Mouse (Mus musculus) lung, postnatal 25 days (tissue): Measurements from ENCODE around the gene Rab5if.
"Not testable (repeated sequence)": the region's sequence is repeated elsewhere in the genome, so short reads cannot be mapped to it uniquely, and the experiment has no call there.

Experiments used
- DNase-seq: peaks from one replicate; pipeline ENCODE4 v3.0.0; 2022; ENCODE audit warnings: low spot score

Rab5if gene

GRCm38 (mm10) chr2:156862772-156863486, at the start of gene Rab5if:
Gene Rab5if, plus strand, starts transcription at chr2:156863128.
- peak; percentile 98 for DNase-seq

DNA sequence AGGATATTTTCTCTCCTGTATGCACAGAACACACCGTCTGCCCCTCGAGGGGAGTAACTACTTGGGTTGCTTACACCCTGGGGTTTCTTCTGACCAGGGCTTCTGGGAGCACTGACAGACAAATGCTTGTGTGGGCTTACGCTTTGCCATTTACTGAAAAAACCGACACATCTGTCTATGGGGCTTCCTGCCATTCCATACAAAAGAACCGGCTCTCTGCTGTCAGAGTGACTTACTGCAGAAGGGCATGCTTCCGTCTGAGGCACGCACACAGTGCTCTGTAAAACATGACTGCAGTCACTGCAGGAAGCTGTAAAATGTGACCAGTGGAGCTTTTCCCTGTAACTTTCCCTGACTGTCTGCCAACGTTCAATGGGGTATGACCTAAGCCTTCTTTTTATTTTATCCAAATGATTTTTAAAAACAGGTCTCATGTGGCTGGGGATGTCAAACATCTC, 48.6 kb upstream of the Rab5if start:
- DNase-seq: no peak

DNA sequence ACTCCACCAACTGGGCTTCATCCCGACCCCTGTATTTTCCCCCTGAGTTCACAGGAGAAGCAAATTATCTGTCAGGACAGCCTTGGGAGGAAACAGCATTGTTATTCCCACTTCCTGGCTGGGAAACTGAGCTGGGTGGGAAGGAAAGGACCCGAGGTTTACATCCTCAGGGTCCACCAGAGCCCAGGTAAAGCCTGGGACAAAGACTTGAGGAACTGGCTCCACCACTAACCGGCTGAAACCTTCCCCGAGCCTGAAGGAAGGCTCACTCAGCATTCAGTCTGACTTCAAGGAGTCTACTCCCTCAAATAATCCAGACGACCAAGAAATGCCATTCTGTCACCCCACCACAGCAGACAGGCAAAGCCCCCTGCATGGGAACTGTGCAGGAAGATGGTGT, 48.0 kb upstream of the Rab5if start:
- DNase-seq: no peak

DNA sequence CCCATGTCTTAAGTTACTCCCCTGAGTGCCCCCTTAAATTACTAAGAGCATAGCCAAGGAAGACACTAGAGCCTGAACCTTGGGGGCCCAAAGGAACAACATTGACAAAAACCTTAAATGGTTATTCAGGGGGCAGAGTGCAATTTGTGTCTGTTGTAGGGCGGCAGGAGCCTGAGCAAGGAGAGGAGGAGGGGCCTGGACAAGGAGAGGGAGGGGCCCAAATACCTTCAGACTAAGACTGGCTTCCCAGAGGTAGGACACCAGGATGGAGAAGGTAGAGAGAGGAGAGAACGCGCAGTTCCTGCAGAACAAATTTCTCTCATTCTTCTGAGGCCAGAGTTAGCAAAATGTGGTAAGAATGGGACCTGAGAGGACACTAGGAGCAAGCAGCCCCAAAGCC, 47.5 kb upstream of the Rab5if start:
- no peak for DNase-seq

- no peak for DNase-seq
These were observed 46.8 kb upstream of the Rab5if start for GRCm38 (mm10) chr2:156816116-156816515.

- DNase-seq: not testable (repeated sequence)
These were observed 37.8 kb upstream of the Rab5if start for GRCm38 (mm10) chr2:156825128-156825527.

DNA sequence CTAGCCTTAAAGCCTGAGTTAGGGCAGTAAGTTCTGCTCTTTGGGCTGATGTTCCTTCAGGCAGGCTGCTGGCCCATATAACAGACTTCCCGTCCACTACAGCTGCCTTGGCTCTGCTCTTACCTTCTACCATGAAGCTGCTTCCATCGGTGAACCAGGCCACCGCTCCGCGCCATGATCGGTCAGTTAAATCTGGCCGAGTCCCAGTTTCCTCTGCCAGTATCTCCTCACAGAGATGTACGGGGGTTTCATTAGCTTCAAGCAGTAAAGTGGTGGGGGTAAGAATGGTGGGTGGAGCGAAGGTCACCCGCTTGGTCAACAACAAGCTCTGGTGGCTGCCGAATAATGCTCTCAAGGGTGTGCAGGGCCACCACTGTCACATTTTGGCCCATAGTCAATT, 28.6 kb upstream of the Rab5if start:
- DNase-seq: no peak

DNA sequence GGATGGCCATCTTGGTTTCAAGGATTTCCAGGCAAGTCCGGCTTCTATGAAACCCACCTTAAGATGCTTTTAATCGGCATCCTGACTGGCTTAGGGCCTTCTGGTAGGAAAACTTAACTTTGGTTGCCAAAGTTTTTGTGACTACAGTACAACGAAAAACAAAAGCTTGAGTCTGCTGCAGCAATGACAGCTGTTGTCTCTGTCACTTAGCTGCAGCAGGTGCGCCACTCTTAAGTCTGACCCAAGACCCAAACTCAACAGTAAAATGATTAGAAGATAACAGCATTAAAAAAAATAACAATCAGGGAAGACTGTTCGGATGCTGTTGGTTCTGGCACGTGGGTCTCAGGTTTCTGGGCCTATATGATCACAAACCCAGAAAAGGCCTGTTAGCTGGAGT, 24.1 kb upstream of the Rab5if start:
- no peak for DNase-seq

DNA sequence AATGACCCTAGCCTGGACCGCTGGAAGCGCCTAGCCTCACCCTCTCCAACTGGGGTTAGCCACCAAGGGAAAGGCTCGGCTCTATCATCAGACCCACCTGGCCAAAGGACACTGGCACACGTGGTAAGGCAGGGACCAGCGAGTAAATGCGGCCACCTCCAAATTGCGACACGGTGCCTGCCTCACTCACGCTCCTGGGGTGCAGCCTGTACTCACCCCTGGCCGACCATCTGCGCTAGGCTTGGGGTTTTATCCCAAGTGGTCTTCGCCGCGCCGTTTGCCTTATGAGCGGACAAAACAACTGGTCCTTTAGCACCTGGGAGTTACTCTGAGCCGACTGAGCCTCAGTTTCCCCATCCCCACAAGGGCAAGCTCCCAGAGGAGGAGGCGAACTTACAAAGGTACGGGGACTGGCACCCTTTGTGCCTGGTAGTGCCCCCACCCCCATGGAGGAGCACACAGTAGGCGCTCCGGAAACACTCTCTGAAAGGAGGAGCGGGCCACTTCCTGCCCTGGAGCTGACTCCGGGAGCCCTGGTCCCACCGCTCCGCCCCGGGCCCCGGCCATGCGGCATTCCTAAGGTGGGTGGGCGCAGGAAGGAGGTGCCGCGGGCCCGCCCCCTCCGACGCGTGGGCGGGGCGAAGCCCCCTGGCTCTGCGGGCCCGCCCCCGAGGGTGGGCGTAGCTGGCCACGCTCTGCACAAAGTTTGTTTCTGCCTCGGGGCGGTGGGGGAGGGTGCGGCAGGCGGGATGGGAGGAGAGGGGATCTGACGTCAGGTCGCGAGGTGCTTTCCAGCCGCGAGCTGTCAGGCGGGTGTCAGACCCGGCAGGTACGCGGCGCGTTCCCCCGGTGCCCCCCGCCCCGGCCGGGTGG, 23.4 kb upstream of the Rab5if start, which contains the start of gene Tgif2:
Gene Tgif2, plus strand, starts transcription at position 689 of the 873 bp plus-strand sequence.
- peak; percentile 71 for DNase-seq

- DNase-seq: peak; percentile 11
These were observed 22.5 kb upstream of the Rab5if start for GRCm38 (mm10) chr2:156840301-156841027.

- peak; percentile 32 for DNase-seq
These were observed 21.7 kb upstream of the Rab5if start for GRCm38 (mm10) chr2:156841028-156841840.

GRCm38 (mm10) chr2:156841841-156842706, 20.9 kb upstream of the Rab5if start:
- DNase-seq: peak; percentile 20

DNA sequence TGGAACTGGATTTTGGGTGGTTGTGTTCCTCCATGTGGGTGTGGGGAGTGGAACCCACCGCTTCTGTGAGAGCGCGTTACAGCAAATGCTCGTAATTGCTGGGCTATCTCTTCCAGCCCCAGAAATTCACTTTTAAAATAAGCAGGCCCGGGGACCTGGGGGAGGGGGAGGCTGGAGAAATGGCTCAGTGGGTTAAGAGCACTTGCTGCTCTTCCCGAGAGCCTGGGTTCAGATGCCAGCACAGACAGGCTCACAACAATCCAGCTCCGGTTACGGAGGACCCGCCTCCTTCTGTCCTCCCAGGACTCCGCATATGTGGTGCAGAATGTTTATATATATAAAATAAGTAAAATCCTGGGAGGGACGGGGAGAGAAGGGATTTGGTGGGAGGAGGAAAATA, 20.2 kb upstream of the Rab5if start:
- DNase-seq: no peak

DNA sequence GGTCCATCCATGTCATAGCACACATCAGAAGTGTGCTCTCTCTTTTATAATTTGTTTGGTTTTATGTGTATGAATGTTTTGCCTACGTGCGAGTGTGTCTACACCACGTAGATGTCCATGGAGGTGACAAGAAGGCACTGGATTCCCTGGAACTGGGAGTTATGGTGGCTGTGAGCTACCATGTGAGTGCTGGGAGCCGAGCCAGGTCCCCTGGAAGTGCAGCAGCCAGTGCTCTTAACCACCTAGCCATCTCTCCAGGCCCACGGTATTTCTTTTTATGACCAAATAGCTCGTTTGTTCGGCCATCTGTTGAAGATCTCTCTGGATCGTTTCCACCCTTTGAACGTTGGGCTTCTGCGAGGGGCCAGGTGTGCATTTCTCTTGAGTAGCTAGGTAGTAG, 19.6 kb upstream of the Rab5if start:
- DNase-seq: no peak

DNA sequence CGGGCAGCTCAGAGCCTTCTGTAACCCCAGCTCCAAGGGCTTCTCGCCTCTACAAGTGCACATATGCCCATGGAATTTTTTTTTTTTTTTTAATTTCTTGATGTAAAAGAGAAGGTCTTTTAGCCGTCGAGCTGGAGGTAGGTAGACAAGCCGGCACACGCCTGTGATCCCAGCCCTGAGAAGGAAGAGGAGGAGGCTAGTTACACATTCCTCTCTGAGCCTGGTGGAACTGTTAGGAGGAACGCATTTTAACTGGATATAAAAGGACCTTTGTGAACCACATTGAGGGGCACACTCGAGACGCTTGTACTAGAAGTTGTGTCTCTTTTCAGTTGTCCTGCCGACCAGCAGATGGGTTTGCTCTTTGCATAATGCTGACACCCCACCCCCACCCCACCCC, 18.2 kb upstream of the Rab5if start:
- DNase-seq: no peak

DNA sequence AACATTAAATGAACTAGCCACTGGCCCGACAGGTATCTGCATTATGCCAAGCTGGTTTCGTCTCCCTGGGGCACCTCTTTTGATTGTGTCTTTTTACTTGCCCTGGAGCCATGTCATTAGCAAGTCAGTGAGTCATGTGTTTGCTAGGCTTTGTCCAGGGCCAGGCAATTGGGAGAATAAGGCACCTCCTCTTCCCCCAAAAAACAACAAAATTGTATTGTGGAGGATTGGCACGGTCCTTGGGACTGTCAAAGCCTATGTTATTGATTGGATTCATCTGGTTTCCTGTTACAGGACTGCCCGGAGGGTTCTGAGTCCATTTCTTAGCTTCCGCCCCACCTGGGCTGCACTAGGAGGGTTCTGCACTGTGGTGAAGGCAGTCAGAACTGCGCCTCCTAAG, 15.3 kb upstream of the Rab5if start:
- no peak for DNase-seq

DNA sequence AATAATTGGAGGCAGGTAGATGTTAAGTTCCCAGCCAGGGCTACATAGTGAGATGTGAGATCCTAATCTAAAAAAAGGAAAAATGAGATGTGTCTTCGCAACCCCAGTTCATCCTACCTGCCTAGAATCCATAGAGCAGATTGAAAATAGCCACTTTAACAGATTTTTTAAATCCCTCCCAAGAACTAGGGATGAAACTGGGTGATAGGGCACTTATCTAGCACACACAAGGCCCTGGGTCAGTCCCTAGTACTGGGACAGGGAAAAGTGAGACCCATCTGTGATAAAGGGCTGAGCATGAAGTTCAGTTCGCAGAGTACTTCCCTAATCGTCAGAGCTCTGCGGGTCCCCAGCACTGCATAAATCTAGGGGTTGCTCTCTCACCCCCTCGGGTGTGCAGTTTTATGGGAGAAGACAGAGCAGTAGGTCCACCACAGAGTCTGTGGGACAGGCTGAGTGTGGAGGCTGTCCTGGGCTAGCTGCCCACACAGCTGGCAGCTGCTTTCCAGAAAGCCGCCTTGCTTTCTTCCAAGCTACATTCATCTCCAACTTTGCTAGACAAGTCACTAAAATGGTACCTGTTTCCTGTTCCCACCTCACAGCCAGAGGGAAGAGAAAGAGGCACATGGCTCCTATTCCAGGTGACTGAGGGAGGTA, 14.3 kb upstream of the Rab5if start:
- DNase-seq: no peak

DNA sequence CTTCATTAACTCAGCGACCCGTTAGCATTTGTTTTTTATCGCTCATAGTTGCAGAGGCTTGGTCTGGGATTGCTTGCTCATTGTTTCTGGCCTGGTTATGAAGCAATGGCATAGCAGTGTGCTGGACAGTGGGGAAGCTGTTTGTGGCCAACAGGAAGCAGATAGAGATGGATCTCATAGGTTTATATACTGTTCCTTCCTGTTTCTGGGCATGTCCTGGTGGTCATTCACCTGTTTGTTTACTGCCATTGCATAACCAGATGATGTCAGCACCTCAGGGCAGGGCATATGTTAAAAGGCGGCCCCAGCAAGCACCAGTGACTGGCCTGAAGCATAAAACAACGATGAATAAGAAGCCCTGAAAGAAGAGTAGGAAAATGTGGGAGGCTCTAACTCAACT, 12.4 kb upstream of the Rab5if start:
- peak; percentile 24 for DNase-seq

GRCm38 (mm10) chr2:156853584-156853983, 9.3 kb upstream of the Rab5if start:
- not testable (repeated sequence) for DNase-seq
